Mouse (Mus musculus) heart, adult 2 months (tissue): Measurements from ENCODE around the gene Grap.

Experiments used
- CTCF ChIP-seq: fragments of 200-600 bp; IDR thresholded peaks from 2 replicates; pipeline ENCODE4 v1.8.1; 2022; ENCODE audit warnings: antibody characterized with exemption, mild to moderate bottlenecking, moderate library complexity
- EP300 ChIP-seq: fragments of 200-500 bp; IDR thresholded peaks from 2 replicates; pipeline ENCODE4 v1.6.1; 2011; ENCODE audit warnings: low read depth, low read length, control low read depth; ENCODE audit not compliant: insufficient read depth

DNA sequence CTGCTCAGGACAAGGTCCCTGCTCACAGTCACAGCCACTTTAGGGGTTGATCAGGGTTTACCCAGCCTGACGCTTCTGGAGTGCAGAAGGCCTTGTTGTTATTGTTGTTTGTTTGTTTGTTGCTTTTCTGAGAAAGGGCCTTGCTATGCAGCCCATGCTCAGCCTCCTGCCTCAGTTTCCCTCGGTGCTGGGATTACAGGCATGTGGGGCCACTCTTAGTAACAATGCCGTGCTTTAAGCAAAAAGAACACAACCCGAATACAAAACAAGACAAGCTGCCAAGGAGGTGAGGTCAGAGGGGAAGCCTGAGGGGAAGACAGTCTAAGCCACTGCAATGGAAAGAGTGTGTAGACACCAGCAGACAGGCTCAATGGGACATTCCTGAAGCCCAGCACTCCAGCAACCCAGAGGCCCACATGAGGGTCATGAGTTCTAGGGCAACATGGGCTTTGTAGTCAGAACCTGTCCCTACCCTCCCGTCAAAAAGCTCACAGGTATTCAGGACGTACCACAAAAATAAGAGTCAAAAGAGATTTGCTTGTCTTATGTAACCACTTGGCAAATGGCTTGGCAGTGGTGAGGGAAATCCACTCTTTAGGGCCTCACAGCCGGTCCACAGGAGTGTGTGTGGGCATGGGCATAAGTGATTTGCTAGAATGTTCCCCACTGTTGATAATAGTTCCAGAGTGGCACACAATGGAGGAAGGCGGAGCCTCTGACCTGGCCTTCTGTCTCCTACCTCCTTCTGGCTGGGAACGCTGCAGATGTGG, 36.4 kb upstream of the Grap start:
- TF ChIP-seq EP300 (no peak), CTCF (no peak)
